Mouse (Mus musculus): ENCODE data around the gene Etv6. TPM values are rescaled to one million over a fixed set of nuclear protein-coding genes. Genes with fewer than 3 reads are reported as not detected.

The Etv6 gene
- polyA plus RNA-seq, 1 experiment from 2014 or later, result 20.0 TPM

DNA sequence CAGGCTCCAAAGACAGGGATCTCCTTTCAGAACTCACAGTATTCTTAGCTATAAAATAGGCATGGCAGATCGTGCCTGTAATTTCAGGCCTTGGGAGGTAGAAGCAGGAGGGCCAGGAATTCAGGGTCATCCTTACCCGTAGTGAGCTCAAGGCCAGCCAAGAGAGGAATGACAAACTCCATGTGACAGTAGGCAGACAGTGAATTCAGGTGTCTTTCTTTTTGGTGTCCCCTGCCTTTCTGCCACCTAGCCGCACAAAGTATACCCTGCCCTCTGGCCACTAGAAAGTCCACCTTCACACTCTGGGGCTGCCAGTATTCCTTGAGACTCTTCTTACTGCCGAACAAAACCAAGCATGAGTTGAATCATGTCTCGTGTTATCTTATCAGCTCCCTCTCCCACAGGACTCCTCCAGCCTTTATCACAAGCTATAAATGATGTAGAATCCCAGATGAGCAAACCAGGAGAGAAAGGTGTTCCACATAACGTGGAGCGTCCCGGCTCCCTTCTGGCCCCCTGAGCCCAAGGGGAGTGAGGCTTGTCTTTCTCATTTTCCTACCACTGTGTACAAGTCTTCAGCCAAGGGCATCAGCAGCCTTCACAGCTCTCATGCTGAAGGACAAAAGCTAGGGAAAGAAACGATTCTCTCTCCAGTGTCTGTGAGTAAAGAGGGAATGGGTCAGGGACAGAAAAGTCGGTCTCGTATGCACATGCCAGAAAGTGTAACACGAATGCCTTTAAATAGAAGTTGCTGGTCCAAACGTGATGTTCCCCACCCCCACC, 175.4 kb downstream of the Etv6 start:
- ATAC-seq (ENCODE audit: insufficient number of reproducible peaks, low FRiP score, low TSS enrichment, low read depth) (no peak), DNase-seq (ENCODE audit: low spot score) (no peak)
- Histone ChIP-seq H3K4me2 (ENCODE audit: low read depth, severe bottlenecking) (no peak overlapping the region), H3K36me3 (ENCODE audit: control insufficient read depth, insufficient read depth, low read length) (no peaks in the 10 kb centered on the region), H3K27me3 (ENCODE audit: control insufficient read depth, insufficient read depth, low read length) (no peaks in the 10 kb centered on the region), H3K4me1 (ENCODE audit: control insufficient read depth, insufficient read depth, low read length) (no peaks in the 10 kb centered on the region), H3K9ac (ENCODE audit: low read length) (no peak overlapping the region), H3K9me3 (ENCODE audit: control insufficient read depth, low read length) (no peaks in the 10 kb centered on the region), H3K4me3 (ENCODE audit: low read depth, low read length) (no peak overlapping the region), H3K27ac (replicated peaks; ENCODE audit: low read depth, low read length) (no peak overlapping the region)
- 84% methylated on average over 13 of the region's 13 CpGs for WGBS

GRCm38 (mm10) chr6:134211458-134211776, 175.9 kb downstream of the Etv6 start:
- Histone ChIP-seq H3K4me3 (ENCODE audit: low read depth, low read length) (no peak overlapping the region), H3K4me1 (ENCODE audit: control insufficient read depth, insufficient read depth, low read length) (no peaks in the 10 kb centered on the region), H3K9me3 (ENCODE audit: control insufficient read depth, low read length) (no peaks in the 10 kb centered on the region), H3K36me3 (ENCODE audit: control insufficient read depth, insufficient read depth, low read length) (no peaks in the 10 kb centered on the region), H3K4me2 (ENCODE audit: low read depth, severe bottlenecking) (no peak overlapping the region), H3K27me3 (ENCODE audit: control insufficient read depth, insufficient read depth, low read length) (no peaks in the 10 kb centered on the region), H3K27ac (replicated peaks; ENCODE audit: low read depth, low read length) (no peak overlapping the region), H3K9ac (ENCODE audit: low read length) (no peak overlapping the region)
- DNase-seq (ENCODE audit: low spot score) (no peak), ATAC-seq (ENCODE audit: insufficient number of reproducible peaks, low FRiP score, low TSS enrichment, low read depth) (no peak)
- WGBS, result 90% methylated on average over 9 of the region's 9 CpGs

DNA sequence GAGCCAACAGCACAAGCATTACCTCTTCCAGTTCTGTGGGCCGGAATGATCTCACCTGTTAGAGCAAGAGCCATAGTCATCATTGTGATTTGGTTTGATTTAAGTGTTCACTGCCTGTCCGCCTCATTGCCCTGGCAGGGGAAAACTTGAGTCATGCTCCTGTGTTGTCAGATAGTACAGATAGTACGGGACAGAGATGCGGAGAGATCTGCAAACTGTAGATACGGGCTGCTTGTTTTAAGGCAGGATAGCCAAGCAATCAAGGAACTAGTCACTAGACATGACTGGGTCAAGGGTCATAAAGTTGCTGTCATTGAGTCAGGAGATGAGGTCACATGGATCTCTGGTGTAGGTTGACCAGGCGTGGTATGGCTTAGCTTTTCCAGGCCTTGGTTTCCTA, 182.2 kb downstream of the Etv6 start:
- Histone ChIP-seq H3K27ac (replicated peaks; ENCODE audit: low read depth, low read length) (no peak overlapping the region), H3K4me3 (ENCODE audit: low read depth, low read length) (no peak overlapping the region), H3K36me3 (ENCODE audit: control insufficient read depth, insufficient read depth, low read length) (no peaks in the 10 kb centered on the region), H3K27me3 (ENCODE audit: control insufficient read depth, insufficient read depth, low read length) (no peaks in the 10 kb centered on the region), H3K9ac (ENCODE audit: low read length) (no peak overlapping the region), H3K9me3 (ENCODE audit: control insufficient read depth, low read length) (no peaks in the 10 kb centered on the region), H3K4me1 (ENCODE audit: control insufficient read depth, insufficient read depth, low read length) (no peaks in the 10 kb centered on the region), H3K4me2 (ENCODE audit: low read depth, severe bottlenecking) (no peak overlapping the region)
- DNase-seq (ENCODE audit: low spot score) (no peak), ATAC-seq (ENCODE audit: insufficient number of reproducible peaks, low FRiP score, low TSS enrichment, low read depth) (no peak)
- WGBS, result 95% methylated on average over 6 of the region's 6 CpGs

- Histone ChIP-seq H3K36me3 (ENCODE audit: control insufficient read depth, insufficient read depth, low read length) (no peaks in the 10 kb centered on the region), H3K27me3 (ENCODE audit: control insufficient read depth, insufficient read depth, low read length) (no peaks in the 10 kb centered on the region), H3K9ac (ENCODE audit: low read length) (no peak overlapping the region), H3K4me3 (ENCODE audit: low read depth, low read length) (no peak overlapping the region), H3K4me2 (ENCODE audit: low read depth, severe bottlenecking) (no peak overlapping the region), H3K4me1 (ENCODE audit: control insufficient read depth, insufficient read depth, low read length) (no peaks in the 10 kb centered on the region), H3K9me3 (ENCODE audit: control insufficient read depth, low read length) (no peaks in the 10 kb centered on the region), H3K27ac (replicated peaks; ENCODE audit: low read depth, low read length) (no peak overlapping the region)
- DNase-seq (ENCODE audit: low spot score) (no peak), ATAC-seq (ENCODE audit: insufficient number of reproducible peaks, low FRiP score, low TSS enrichment, low read depth) (no peak)
- WGBS, result 90% methylated on average over 3 of the region's 3 CpGs
Observed at GRCm38 (mm10) chr6:134218441-134218840, 182.9 kb downstream of the Etv6 start.

GRCm38 (mm10) chr6:134219358-134219757, 183.9 kb downstream of the Etv6 start:
- H3K27ac ChIP-seq (replicated peaks; ENCODE audit: low read depth, low read length), result no peak overlapping the region
- DNase-seq (ENCODE audit: low spot score) (no peak), ATAC-seq (ENCODE audit: insufficient number of reproducible peaks, low FRiP score, low TSS enrichment, low read depth) (no peak)
- no peaks in the 10 kb centered on the region for H3K9me3 ChIP-seq (ENCODE audit: control insufficient read depth, low read length)
- no peak overlapping the region for H3K9ac ChIP-seq (ENCODE audit: low read length)
- WGBS, result 63% methylated on average over 6 of the region's 6 CpGs
- H3K27me3 ChIP-seq (ENCODE audit: control insufficient read depth, insufficient read depth, low read length), result no peaks in the 10 kb centered on the region
- H3K4me3 ChIP-seq (ENCODE audit: low read depth, low read length), result no peak overlapping the region
- no peaks in the 10 kb centered on the region for H3K4me1 ChIP-seq (ENCODE audit: control insufficient read depth, insufficient read depth, low read length)
- H3K4me2 ChIP-seq (ENCODE audit: low read depth, severe bottlenecking), result no peak overlapping the region
- H3K36me3 ChIP-seq (ENCODE audit: control insufficient read depth, insufficient read depth, low read length), result no peaks in the 10 kb centered on the region

GRCm38 (mm10) chr6:134220209-134220777, 184.8 kb downstream of the Etv6 start:
- no peak for ATAC-seq (ENCODE audit: insufficient number of reproducible peaks, low FRiP score, low TSS enrichment, low read depth)
- Histone ChIP-seq H3K36me3 (ENCODE audit: control insufficient read depth, insufficient read depth, low read length) (peaks cover 2% of the 10 kb centered on the region; the same call in 1 of the 2 replicates), H3K27me3 (ENCODE audit: control insufficient read depth, insufficient read depth, low read length) (no peaks in the 10 kb centered on the region), H3K4me2 (ENCODE audit: low read depth, severe bottlenecking) (no peak overlapping the region), H3K9ac (ENCODE audit: low read length) (no peak overlapping the region), H3K4me1 (ENCODE audit: control insufficient read depth, insufficient read depth, low read length) (no peaks in the 10 kb centered on the region), H3K9me3 (ENCODE audit: control insufficient read depth, low read length) (no peaks in the 10 kb centered on the region), H3K27ac (replicated peaks; ENCODE audit: low read depth, low read length) (no peak overlapping the region), H3K4me3 (ENCODE audit: low read depth, low read length) (no peak overlapping the region)
- whole genome bisulfite sequencing, result 76% methylated on average over 13 of the region's 13 CpGs
- no peak for DNase-seq (ENCODE audit: low spot score)

DNA sequence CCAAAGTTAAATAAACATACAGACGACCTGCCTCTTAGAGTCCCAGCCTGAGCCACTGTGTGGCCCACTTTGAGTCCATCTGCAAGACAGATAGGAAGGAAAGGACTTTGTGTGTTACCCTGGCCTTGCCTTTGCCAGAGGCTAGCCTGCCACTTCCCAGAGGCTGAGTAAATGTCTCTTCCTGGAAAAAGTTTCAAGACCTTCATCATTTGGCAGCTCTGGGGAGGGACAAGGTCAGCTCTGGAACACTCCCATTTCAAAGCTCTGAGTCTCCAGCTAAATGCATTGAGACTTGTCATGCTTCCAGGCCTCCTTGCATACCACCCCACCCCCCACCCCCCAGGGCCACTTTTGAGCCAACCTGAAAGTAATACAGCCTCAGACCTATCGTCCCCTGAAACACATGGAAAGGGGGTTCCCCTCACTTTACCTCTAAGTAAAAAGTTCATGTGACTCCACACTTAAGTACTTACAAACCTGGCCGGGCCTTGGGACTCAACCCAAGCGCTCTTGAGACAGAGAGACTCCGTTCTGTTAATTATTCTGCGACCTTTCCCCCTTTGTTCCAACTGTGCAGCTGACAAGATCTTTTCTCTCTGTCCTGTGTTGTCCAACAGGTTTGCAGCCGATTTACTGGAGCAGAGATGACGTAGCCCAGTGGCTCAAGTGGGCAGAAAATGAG, 186.9 kb downstream of the Etv6 start:
- no peak for ATAC-seq (ENCODE audit: insufficient number of reproducible peaks, low FRiP score, low TSS enrichment, low read depth)

DNA sequence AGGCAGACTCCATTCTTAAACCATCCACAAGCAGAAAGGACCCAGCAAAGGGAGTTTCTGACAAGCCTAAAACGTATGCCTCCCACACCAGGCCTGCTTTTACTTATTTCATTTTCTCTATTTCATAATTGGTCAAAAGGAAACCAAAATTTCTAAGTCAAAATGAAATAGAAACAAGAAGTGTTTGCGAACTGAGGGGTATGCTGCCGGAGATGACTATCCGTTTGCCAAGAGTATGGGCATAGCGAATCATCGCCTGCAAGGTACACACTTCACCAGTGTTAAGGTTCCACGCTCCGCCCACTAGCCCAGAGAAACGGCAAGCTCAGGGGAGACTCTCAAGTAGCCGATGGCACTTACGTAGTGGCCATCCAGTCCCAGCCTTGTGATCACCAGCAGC, 190.1 kb downstream of the Etv6 start:
- Histone ChIP-seq H3K27me3 (ENCODE audit: control insufficient read depth, insufficient read depth, low read length) (no peaks in the 10 kb centered on the region), H3K27ac (replicated peaks; ENCODE audit: low read depth, low read length) (no peak overlapping the region), H3K4me1 (ENCODE audit: control insufficient read depth, insufficient read depth, low read length) (no peaks in the 10 kb centered on the region), H3K4me2 (ENCODE audit: low read depth, severe bottlenecking) (no peak overlapping the region), H3K36me3 (ENCODE audit: control insufficient read depth, insufficient read depth, low read length) (peaks cover 2% of the 10 kb centered on the region; the same call in 1 of the 2 replicates), H3K9ac (ENCODE audit: low read length) (no peak overlapping the region), H3K9me3 (ENCODE audit: control insufficient read depth, low read length) (no peaks in the 10 kb centered on the region), H3K4me3 (ENCODE audit: low read depth, low read length) (no peak overlapping the region)
- WGBS, result 87% methylated on average over 11 of the region's 11 CpGs
- DNase-seq (ENCODE audit: low spot score) (no peak), ATAC-seq (ENCODE audit: insufficient number of reproducible peaks, low FRiP score, low TSS enrichment, low read depth) (no peak)

More for the DNA sequence above, 186.9 kb downstream of the Etv6 start:
- H3K9ac ChIP-seq (ENCODE audit: low read length), result no peak overlapping the region
- H3K36me3 ChIP-seq (ENCODE audit: control insufficient read depth, insufficient read depth, low read length), result peaks cover 2% of the 10 kb centered on the region; the same call in 1 of the 2 replicates
- H3K4me2 ChIP-seq (ENCODE audit: low read depth, severe bottlenecking), result no peak overlapping the region
- no peak overlapping the region for H3K27ac ChIP-seq (replicated peaks; ENCODE audit: low read depth, low read length)
- H3K4me3 ChIP-seq (ENCODE audit: low read depth, low read length), result no peak overlapping the region
- no peaks in the 10 kb centered on the region for H3K4me1 ChIP-seq (ENCODE audit: control insufficient read depth, insufficient read depth, low read length)
- H3K27me3 ChIP-seq (ENCODE audit: control insufficient read depth, insufficient read depth, low read length), result no peaks in the 10 kb centered on the region
- WGBS, result 65% methylated on average over 8 of the region's 8 CpGs
- DNase-seq (ENCODE audit: low spot score), result no peak
- H3K9me3 ChIP-seq (ENCODE audit: control insufficient read depth, low read length), result no peaks in the 10 kb centered on the region
